Mouse (Mus musculus) left cerebral cortex, adult 11 months (tissue): Measurements from ENCODE around the gene Ttll11.

Source experiments
- DNase-seq: peaks from one replicate; pipeline ENCODE4 v3.0.0; 2022; ENCODE audit warnings: low spot score

The Ttll11 gene

DNA sequence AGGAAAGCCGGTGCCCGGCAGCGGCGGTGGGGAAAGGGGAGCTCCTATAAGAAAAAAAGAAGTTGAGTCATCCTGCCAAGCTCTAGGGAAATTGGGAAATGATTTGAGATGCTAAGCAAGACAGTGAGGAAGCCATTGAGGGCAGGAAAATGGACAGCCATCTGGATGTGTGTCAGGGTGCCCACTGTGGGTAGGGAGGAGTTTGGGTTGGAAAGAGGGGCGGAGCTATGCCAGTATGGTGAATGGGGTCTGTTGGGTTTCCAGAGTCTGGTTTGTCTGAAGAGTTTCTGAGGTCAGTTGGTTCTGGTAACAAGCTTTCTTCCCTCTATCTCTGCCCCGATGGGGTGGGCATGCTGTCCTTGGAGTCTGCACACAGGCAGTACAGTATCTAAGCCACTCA is 256.4 kb downstream of the Ttll11 start:
- no peak for DNase-seq

GRCm38 (mm10) chr2:35722821-35723220 is 256.9 kb downstream of the Ttll11 start:
- DNase-seq: no peak

GRCm38 (mm10) chr2:35720956-35721355 is 258.8 kb downstream of the Ttll11 start:
- DNase-seq: no peak

DNA sequence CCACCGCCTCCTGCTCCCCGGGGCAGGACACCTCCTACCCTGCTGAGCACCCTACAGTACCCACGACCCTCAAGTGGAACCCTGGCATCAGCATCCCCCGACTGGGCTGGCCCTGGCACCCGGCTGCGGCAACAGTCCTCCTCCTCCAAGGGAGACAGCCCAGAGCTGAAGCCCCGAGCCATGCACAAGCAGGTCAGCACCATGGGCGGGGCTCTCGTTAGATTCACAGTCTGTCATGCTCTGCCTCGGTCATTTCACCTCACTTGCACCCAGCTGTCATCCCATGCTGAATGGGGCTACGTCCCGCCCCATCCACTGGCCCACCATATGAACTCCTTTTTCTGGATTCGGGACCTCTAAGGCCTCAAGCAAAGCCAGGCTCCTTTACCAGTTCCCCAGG is 259.2 kb downstream of the Ttll11 start:
- DNase-seq: no peak

- no peak for DNase-seq
Measured at GRCm38 (mm10) chr2:35720104-35720503, 259.6 kb downstream of the Ttll11 start.

DNA sequence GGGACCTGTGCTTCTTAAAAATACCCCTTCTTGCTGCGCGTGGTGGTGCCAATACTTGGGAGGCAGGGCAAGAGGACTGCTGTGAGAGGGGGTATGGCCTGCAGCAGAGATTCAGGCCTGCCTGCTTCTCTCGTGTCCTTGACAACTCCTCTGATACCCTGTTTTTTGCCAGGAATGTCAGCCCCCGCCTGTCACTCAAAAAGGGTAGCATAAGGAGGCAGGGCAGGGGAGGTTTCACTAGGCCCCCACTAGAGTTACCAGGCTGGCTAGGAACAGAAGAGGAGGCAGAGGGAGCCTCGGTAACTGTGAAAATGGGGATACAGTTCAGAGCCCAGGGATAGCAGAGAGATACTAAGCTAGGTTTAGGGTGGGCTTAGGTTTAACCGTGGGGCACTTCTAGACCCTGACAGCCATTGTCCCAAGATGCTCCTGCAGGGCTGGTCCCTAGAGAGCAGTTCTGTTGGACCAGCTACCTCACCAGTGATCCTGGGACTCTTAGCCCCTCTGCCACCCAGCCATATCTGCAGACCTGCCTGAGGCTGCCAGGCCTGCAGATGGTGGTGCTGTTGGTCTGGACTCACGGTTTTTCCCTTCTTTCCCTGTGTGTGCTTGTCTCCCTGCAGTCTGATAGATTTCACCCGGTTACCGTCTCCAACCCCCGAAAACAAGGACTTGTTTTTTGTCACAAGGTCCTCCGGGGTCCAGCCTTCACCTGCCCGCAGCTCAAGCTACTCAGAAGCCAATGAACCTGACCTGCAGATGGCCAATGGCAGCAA is 260.3 kb downstream of the Ttll11 start:
- DNase-seq: no peak

GRCm38 (mm10) chr2:35718662-35719061 is 261.1 kb downstream of the Ttll11 start:
- DNase-seq: no peak

GRCm38 (mm10) chr2:35718003-35718500 is 261.7 kb downstream of the Ttll11 start:
- no peak for DNase-seq

GRCm38 (mm10) chr2:35716175-35716574 is 263.5 kb downstream of the Ttll11 start:
- DNase-seq: no peak

DNA sequence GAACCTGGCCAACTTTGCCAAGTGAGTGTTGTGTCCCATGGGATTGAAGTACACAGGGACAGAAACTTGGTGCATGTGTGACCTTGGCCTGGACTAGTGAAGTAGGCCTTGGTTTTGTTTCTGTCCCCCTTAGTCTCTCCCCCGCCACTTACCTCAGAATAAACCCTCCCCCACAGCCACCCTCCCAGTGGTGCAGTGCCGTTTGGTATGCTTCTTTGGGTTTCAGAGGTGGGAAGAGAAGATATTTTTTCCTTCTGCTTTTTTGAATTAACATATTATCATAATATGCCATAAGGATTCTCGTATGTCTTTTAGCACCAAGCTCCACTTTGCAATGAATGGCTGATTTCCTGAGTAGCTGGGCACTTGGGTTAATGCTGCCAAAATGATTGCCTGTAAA is 264.2 kb downstream of the Ttll11 start:
- no peak for DNase-seq

GRCm38 (mm10) chr2:35714742-35715167 is 265.0 kb downstream of the Ttll11 start:
- no peak for DNase-seq

DNA sequence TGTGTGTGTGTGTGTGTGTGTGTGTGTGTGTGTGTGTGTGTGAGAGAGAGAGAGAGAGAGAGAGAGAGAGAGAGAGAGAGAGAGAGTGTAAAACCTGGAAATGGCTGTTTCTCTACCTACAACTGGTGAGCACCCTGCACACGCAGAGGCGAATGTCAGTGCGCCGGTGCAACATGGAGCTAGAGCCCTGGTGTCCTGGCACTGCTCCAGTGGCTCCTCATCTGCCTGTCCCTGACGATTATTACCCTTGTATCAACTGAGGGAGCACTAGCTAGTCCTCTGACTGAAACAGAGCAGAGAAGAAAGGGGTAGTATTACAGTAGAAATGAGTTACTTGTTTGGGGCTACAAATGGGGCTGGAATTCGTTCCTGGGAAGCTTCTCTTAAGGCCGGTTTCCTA is 266.3 kb downstream of the Ttll11 start:
- DNase-seq: no peak

DNA sequence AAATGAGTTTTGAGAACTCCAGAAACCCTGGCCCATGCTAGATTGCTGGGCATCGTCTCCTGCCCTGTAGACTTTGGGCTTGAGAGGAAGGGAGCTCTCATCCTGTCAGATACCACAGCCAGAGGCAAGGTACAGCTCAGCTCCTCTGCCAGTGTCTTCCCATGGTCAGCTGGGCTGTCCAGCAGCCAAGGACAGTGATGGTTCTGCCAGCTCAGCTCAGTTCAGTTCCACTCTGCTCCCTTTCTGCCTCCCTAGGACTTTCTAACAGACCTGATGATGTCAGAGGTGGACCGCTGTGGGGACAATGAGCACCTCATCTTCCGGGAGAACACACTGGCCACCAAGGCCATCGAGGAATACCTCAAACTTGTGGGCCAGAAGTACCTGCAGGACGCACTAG is 267.1 kb downstream of the Ttll11 start:
- DNase-seq: no peak

DNA sequence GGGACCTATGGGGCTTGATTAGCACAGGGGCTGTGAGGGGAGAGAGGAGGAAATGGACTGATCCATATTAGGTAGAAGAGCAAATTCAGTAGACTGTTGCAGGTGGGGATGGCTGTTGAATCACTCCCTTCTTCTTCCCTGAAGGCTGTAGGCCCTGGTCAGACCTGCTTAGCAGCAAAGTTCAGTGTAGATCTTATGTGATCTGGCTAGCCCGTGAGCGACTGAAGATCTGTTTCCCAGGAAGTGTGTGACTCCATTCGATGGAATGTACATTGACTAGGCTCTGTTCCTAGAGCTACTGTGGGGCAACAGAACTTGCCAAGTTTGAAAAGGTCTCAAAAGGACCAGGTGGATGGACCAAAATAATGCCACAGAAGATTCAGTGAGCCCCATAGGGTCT is 276.5 kb downstream of the Ttll11 start:
- no peak for DNase-seq

DNA sequence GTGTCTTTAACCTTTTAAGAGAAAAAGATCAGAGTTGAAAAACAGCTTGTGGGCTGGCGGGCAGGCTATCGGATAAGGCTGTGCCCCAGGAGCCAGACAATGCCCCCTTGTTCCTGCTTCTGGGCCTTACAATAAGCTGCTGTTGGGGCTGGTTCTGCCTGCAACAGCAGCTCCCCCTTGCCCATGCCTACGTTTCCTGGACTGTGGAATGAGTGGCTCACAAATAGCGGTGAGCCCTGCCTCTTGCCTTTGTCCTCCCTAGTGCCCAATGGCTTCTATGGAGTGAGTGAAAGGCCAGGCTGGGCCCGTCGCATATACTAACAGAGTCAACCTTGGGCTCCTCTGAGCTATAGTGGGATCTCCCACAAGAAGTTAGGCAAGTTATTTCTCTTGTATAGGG is 277.1 kb downstream of the Ttll11 start:
- no peak for DNase-seq

DNA sequence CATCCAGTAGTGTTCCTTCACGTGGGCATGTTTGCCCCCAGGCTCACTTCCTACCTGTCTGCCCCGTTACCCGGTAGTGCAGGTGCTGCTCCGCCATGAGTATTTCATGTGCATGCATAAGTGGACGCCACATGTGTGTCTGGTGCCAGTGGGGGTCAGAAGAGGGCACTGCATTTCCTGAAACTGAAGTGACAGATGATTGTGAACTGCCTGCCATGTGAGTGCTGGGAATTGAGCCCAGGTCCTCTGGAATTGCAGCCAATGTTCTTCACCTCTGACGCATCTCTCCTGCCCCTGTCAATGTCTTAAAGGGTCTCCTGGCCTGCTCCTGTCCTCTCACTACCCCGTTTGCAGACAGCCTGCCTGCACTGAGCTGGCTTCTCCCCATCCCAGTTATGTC is 277.7 kb downstream of the Ttll11 start:
- DNase-seq: no peak
